Mouse (Mus musculus): ENCODE results near the gene Commd7. TPM values are rescaled to one million over a fixed set of nuclear protein-coding genes. Genes with fewer than 3 reads are reported as not detected.

The Commd7 gene
- polyA plus RNA-seq, 1 experiment from 2014 or later = 74.8 TPM

GRCm38 (mm10) chr2:153607870-153608515 is 24.6 kb downstream of the Commd7 start:
- ATAC-seq = peak; percentile 19; the same call in 1 of the 2 replicates
- Histone ChIP-seq H3K9me3 (ENCODE audit: control insufficient read depth) (no peaks in the 10 kb centered on the region), H3K27ac (ENCODE audit: low read depth, low read length) (peak overlapping the region; percentile 30), H3K4me1 (replicated peaks; ENCODE audit: control insufficient read depth, insufficient read depth, low read length) (peaks cover 7% of the 10 kb centered on the region; the same call in 1 of the 2 replicates), H3K4me3 (ENCODE audit: low read depth, low read length) (no peak overlapping the region), H3K27me3 (replicated peaks; ENCODE audit: control insufficient read depth, insufficient read depth, low read length) (no peaks in the 10 kb centered on the region), H3K36me3 (ENCODE audit: control insufficient read depth, insufficient read depth) (no peaks in the 10 kb centered on the region), H3K4me2 (replicated peaks; ENCODE audit: low read depth) (no peak overlapping the region), H3K9ac (ENCODE audit: low read depth, low read length) (no peak overlapping the region)
- 48% methylated on average over 13 of the region's 13 CpGs for WGBS
- TF ChIP-seq CTCF (IDR thresholded peaks at IDR 0.05; ENCODE audit: low read depth) = no peak

- H3K9ac ChIP-seq (ENCODE audit: low read depth, low read length) = no peak overlapping the region
- H3K4me2 ChIP-seq (replicated peaks; ENCODE audit: low read depth) = no peak overlapping the region
- H3K27ac ChIP-seq (ENCODE audit: low read depth, low read length) = no peak overlapping the region
- peak; percentile 69 for TF ChIP-seq CTCF (IDR thresholded peaks at IDR 0.05; ENCODE audit: low read depth)
- H3K27me3 ChIP-seq (replicated peaks; ENCODE audit: control insufficient read depth, insufficient read depth, low read length) = no peaks in the 10 kb centered on the region
- no peaks in the 10 kb centered on the region for H3K9me3 ChIP-seq (ENCODE audit: control insufficient read depth)
- 76% methylated on average over 3 of the region's 3 CpGs for WGBS
- no peak; the same call in 1 of the 2 replicates for ATAC-seq
- H3K4me1 ChIP-seq (replicated peaks; ENCODE audit: control insufficient read depth, insufficient read depth, low read length) = peaks cover 7% of the 10 kb centered on the region; the same call in 1 of the 2 replicates
- H3K4me3 ChIP-seq (ENCODE audit: low read depth, low read length) = no peak overlapping the region
- no peaks in the 10 kb centered on the region for H3K36me3 ChIP-seq (ENCODE audit: control insufficient read depth, insufficient read depth)
Measured at GRCm38 (mm10) chr2:153606421-153606820, 26.2 kb downstream of the Commd7 start.

GRCm38 (mm10) chr2:153603724-153604123 is 28.9 kb downstream of the Commd7 start:
- H3K4me2 ChIP-seq (replicated peaks; ENCODE audit: low read depth) = no peak overlapping the region
- H3K27me3 ChIP-seq (replicated peaks; ENCODE audit: control insufficient read depth, insufficient read depth, low read length) = no peaks in the 10 kb centered on the region
- H3K4me1 ChIP-seq (replicated peaks; ENCODE audit: control insufficient read depth, insufficient read depth, low read length) = peaks cover 12% of the 10 kb centered on the region; the same call in 1 of the 2 replicates
- peak; percentile 51 for TF ChIP-seq CTCF (IDR thresholded peaks at IDR 0.05; ENCODE audit: low read depth)
- no peak overlapping the region for H3K9ac ChIP-seq (ENCODE audit: low read depth, low read length)
- no peak overlapping the region for H3K27ac ChIP-seq (ENCODE audit: low read depth, low read length)
- H3K36me3 ChIP-seq (ENCODE audit: control insufficient read depth, insufficient read depth) = no peaks in the 10 kb centered on the region
- no peak overlapping the region for H3K4me3 ChIP-seq (ENCODE audit: low read depth, low read length)
- WGBS = 36% methylated on average over 4 of the region's 4 CpGs
- ATAC-seq = no peak
- no peaks in the 10 kb centered on the region for H3K9me3 ChIP-seq (ENCODE audit: control insufficient read depth)

GRCm38 (mm10) chr2:153600667-153601648 is 31.6 kb downstream of the Commd7 start:
- Histone ChIP-seq H3K9me3 (ENCODE audit: control insufficient read depth) (no peaks in the 10 kb centered on the region), H3K27ac (ENCODE audit: low read depth, low read length) (no peak overlapping the region), H3K27me3 (replicated peaks; ENCODE audit: control insufficient read depth, insufficient read depth, low read length) (no peaks in the 10 kb centered on the region), H3K4me2 (replicated peaks; ENCODE audit: low read depth) (no peak overlapping the region), H3K9ac (ENCODE audit: low read depth, low read length) (no peak overlapping the region), H3K4me1 (replicated peaks; ENCODE audit: control insufficient read depth, insufficient read depth, low read length) (0 out of 2 replicates have a peak, but pooled peaks cover 5% of the 10 kb centered on the region), H3K36me3 (ENCODE audit: control insufficient read depth, insufficient read depth) (no peaks in the 10 kb centered on the region), H3K4me3 (ENCODE audit: low read depth, low read length) (no peak overlapping the region)
- ATAC-seq = peak; percentile 62
- WGBS = 39% methylated on average over 16 of the region's 16 CpGs
- TF ChIP-seq CTCF (IDR thresholded peaks at IDR 0.05; ENCODE audit: low read depth) = no peak

- 64% methylated on average over 6 of the region's 6 CpGs for WGBS
- Histone ChIP-seq H3K4me2 (replicated peaks; ENCODE audit: low read depth) (no peak overlapping the region), H3K27me3 (replicated peaks; ENCODE audit: control insufficient read depth, insufficient read depth, low read length) (no peaks in the 10 kb centered on the region), H3K36me3 (ENCODE audit: control insufficient read depth, insufficient read depth) (no peaks in the 10 kb centered on the region), H3K27ac (ENCODE audit: low read depth, low read length) (no peak overlapping the region), H3K4me1 (replicated peaks; ENCODE audit: control insufficient read depth, insufficient read depth, low read length) (0 out of 2 replicates have a peak, but pooled peaks cover 5% of the 10 kb centered on the region), H3K9ac (ENCODE audit: low read depth, low read length) (no peak overlapping the region), H3K9me3 (ENCODE audit: control insufficient read depth) (no peaks in the 10 kb centered on the region), H3K4me3 (ENCODE audit: low read depth, low read length) (no peak overlapping the region)
- peak; percentile 76 for ATAC-seq
- TF ChIP-seq CTCF (IDR thresholded peaks at IDR 0.05; ENCODE audit: low read depth) = peak; percentile 81
Measured at GRCm38 (mm10) chr2:153600021-153600666, 32.4 kb downstream of the Commd7 start.

Data from intestine, postnatal 0 days (tissue).